Mouse (Mus musculus): ENCODE measurements around the gene Zar1.
"Not testable (repeated sequence)": the region's sequence is repeated elsewhere in the genome, so short reads cannot be mapped to it uniquely, and the experiment has no call there.

DNA sequence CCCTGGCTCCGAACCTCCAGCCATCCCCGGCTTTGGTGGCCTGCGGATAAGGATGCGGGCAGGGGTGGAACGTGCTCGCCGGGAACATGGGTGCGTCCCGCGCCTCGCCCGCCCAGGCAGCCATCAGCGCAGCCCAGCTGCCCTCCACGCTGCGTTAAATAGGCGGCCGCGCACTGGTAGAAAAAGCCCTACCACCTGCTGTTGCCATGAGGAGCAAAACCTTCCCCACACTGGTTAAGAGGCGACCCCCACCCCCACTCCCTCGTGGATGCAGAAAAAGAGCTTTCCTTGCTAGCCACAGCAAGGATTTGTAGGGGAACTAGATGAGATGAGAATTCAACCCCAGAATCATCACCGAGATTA, at the start of gene Zar1:
- TF ChIP-seq ZNF384 (IDR thresholded peaks at IDR 0.05; ENCODE audit: low read depth, low read length); CHD2 (IDR thresholded peaks at IDR 0.05; ENCODE audit: low read depth, low read length); ZC3H11A (IDR thresholded peaks at IDR 0.05; ENCODE audit: borderline replicate concordance, low read depth, low read length); HCFC1 (IDR thresholded peaks at IDR 0.05; ENCODE audit: borderline replicate concordance, insufficient read depth, low read length); MAFK (IDR thresholded peaks at IDR 0.05; ENCODE audit: insufficient read depth, low read depth, low read length): not testable (repeated sequence)

Measured in ES-E14 (cell line).